Mouse (Mus musculus): ENCODE results near the gene Ppp1r9b. TPM values are rescaled to one million over a fixed set of nuclear protein-coding genes. Genes with fewer than 3 reads are reported as not detected.
A peak's percentile ranks its signal among the peaks of the same experiment; 100 is the strongest.

Ppp1r9b gene
- total RNA-seq, 2 experiments from 2014 or later: 108 to 113 TPM

- no peak for DNase-seq (ENCODE audit: low spot score in 2 of 2)
Measured at GRCm38 (mm10) chr11:95043060-95043459, 52.2 kb downstream of the Ppp1r9b start.

GRCm38 (mm10) chr11:95043608-95044007 is 52.8 kb downstream of the Ppp1r9b start:
- no peak for DNase-seq (ENCODE audit: low spot score in 2 of 2)

GRCm38 (mm10) chr11:95044185-95044870 is 53.5 kb downstream of the Ppp1r9b start:
- no peak for DNase-seq (ENCODE audit: low spot score in 2 of 2)

- peak in 1 of 2 experiments; percentile 40 for DNase-seq (ENCODE audit: low spot score in 2 of 2)
Measured at GRCm38 (mm10) chr11:95046980-95047680, 56.3 kb downstream of the Ppp1r9b start.

GRCm38 (mm10) chr11:95053062-95053461 is 62.2 kb downstream of the Ppp1r9b start:
- DNase-seq (ENCODE audit: low spot score in 2 of 2): no peak

Other genes starting within 250 kb of the Ppp1r9b start
- under 1 TPM; 0.67 to 0.87 TPM for gene Cdc34b, start 249.3 kb upstream of the Ppp1r9b start, total RNA-seq (2021)
- gene Tmem92, start 208.3 kb upstream of the Ppp1r9b start, total RNA-seq (2021): not detected
- 1,000 to 10,000 TPM in 1 of 2 experiments, 100 to 1,000 TPM in 1; 890 to 1,096 TPM for gene Col1a1, start 54.8 kb upstream of the Ppp1r9b start, total RNA-seq (2021)
- gene Hils1, start 23.4 kb upstream of the Ppp1r9b start, total RNA-seq (2021): not detected
- gene Sgca, start 14.7 kb upstream of the Ppp1r9b start, total RNA-seq (2021): 1 to 10 TPM; 2.8 to 3.9 TPM
- 10 to 100 TPM; 16.2 to 22.5 TPM for gene Samd14, start 18.8 kb downstream of the Ppp1r9b start, total RNA-seq (2021)
- gene Pdk2, start 50.3 kb downstream of the Ppp1r9b start, total RNA-seq (2021): 10 to 100 TPM; 59.8 to 69.3 TPM
- gene Itga3, start 85.8 kb downstream of the Ppp1r9b start, total RNA-seq (2021): 10 to 100 TPM; 28.9 to 37.0 TPM
- under 1 TPM in 1 of 2 experiments, not detected in 1; 0.17 TPM for gene Dlx3, start 129.1 kb downstream of the Ppp1r9b start, total RNA-seq (2021)
- under 1 TPM; 0.31 to 0.53 TPM for gene Dlx4, start 155.2 kb downstream of the Ppp1r9b start, total RNA-seq (2021)

Measured in adrenal gland, postnatal 4 days (tissue).